Mouse (Mus musculus) megakaryocyte, embryonic 14.5 days (primary cell): Measurements from ENCODE around the gene Capns1. TPM values are rescaled to one million over a fixed set of nuclear protein-coding genes. Genes with fewer than 3 reads are reported as not detected.
"Not testable (repeated sequence)": the region's sequence is repeated elsewhere in the genome, so short reads cannot be mapped to it uniquely, and the experiment has no call there.

Experiments
- H3K27me3 ChIP-seq: replicated peaks from 2 replicates; pipeline ENCODE3; 2012; ENCODE audit warnings: inconsistent platforms
- H3K36me3 ChIP-seq: replicated peaks from 2 replicates; pipeline ENCODE3; 2012; ENCODE audit warnings: low read length, inconsistent platforms, mixed read lengths
- H3K4me1 ChIP-seq: 2 replicates; pipeline ENCODE4 v1.6.1; 2012; ENCODE audit warnings: inconsistent platforms
- H3K4me3 ChIP-seq: replicated peaks from 2 replicates; pipeline ENCODE3; 2012; ENCODE audit warnings: moderate library complexity, mild to moderate bottlenecking, inconsistent platforms
- H3K9me3 ChIP-seq: 2 replicates; pipeline ENCODE4 v1.6.1; 2012; ENCODE audit warnings: inconsistent platforms
- FLI1 ChIP-seq: IDR thresholded peaks from 2 replicates; pipeline ENCODE4 v1.6.1; 2012; ENCODE audit warnings: low read length, inconsistent platforms, mixed read lengths
- GATA1 ChIP-seq: IDR thresholded peaks from 3 replicates; pipeline ENCODE4 v1.6.1; 2012; ENCODE audit warnings: mixed read lengths, low read length, inconsistent platforms, borderline replicate concordance
- polyA plus RNA-seq: library from polyadenylated mRNA; stranded (reverse); fragments of >175 nt; gene quantifications from 2 replicates; pipeline ENCODE4 v1.2.3, GENCODE M21; 2012; ENCODE audit warnings: low replicate concordance; ENCODE audit not compliant: insufficient read depth

Gene Capns1
- polyA plus RNA-seq, 1 experiment: 208 TPM

- H3K4me3 ChIP-seq: peak overlapping the region; percentile 97
- peaks cover 47% of the 10 kb centered on the region for H3K36me3 ChIP-seq
- H3K9me3 ChIP-seq: no peaks in the 10 kb centered on the region
- peaks cover 57% of the 10 kb centered on the region for H3K4me1 ChIP-seq
- TF ChIP-seq FLI1 (no peak), GATA1 (no peak)
- no peaks in the 10 kb centered on the region for H3K27me3 ChIP-seq
Measured at GRCm38 (mm10) chr7:30193581-30194100, 5.0 kb downstream of the Capns1 start.

- Histone ChIP-seq H3K9me3 (no peaks in the 10 kb centered on the region), H3K36me3 (peaks cover 54% of the 10 kb centered on the region), H3K27me3 (no peaks in the 10 kb centered on the region), H3K4me3 (peak overlapping the region; percentile 97), H3K4me1 (peaks cover 56% of the 10 kb centered on the region)
- TF ChIP-seq FLI1 (no peak), GATA1 (no peak)
Measured at GRCm38 (mm10) chr7:30193013-30193412, 5.6 kb downstream of the Capns1 start.

GRCm38 (mm10) chr7:30192088-30192487 lies 6.5 kb downstream of the Capns1 start:
- H3K27me3 ChIP-seq: no peaks in the 10 kb centered on the region
- H3K4me1 ChIP-seq: peaks cover 49% of the 10 kb centered on the region
- H3K9me3 ChIP-seq: no peaks in the 10 kb centered on the region
- no peak overlapping the region for H3K4me3 ChIP-seq
- TF ChIP-seq GATA1 (no peak), FLI1 (no peak)
- H3K36me3 ChIP-seq: peaks cover 63% of the 10 kb centered on the region

- Histone ChIP-seq H3K36me3 (peaks cover 90% of the 10 kb centered on the region), H3K27me3 (no peaks in the 10 kb centered on the region), H3K4me1 (peaks cover 45% of the 10 kb centered on the region), H3K4me3 (no peak overlapping the region), H3K9me3 (no peaks in the 10 kb centered on the region)
- TF ChIP-seq GATA1 (no peak), FLI1 (no peak)
Measured at GRCm38 (mm10) chr7:30189116-30189491, 9.5 kb downstream of the Capns1 start.

GRCm38 (mm10) chr7:30188344-30189115 lies 10.1 kb downstream of the Capns1 start:
- peak overlapping the region; percentile 6 for H3K4me3 ChIP-seq
- H3K9me3 ChIP-seq: no peaks in the 10 kb centered on the region
- no peak for TF ChIP-seq GATA1
- TF ChIP-seq FLI1: no peak
- H3K36me3 ChIP-seq: peaks cover 90% of the 10 kb centered on the region
- peaks cover 48% of the 10 kb centered on the region for H3K4me1 ChIP-seq
- H3K27me3 ChIP-seq: no peaks in the 10 kb centered on the region

GRCm38 (mm10) chr7:30184641-30185348 lies 13.8 kb downstream of the Capns1 start:
- no peak for TF ChIP-seq FLI1
- TF ChIP-seq GATA1: no peak
- no peaks in the 10 kb centered on the region for H3K27me3 ChIP-seq
- H3K9me3 ChIP-seq: no peaks in the 10 kb centered on the region
- peaks cover 38% of the 10 kb centered on the region for H3K4me1 ChIP-seq
- H3K36me3 ChIP-seq: peaks cover 63% of the 10 kb centered on the region
- peak overlapping the region; percentile 86 for H3K4me3 ChIP-seq

- H3K9me3 ChIP-seq: no peaks in the 10 kb centered on the region
- no peaks in the 10 kb centered on the region for H3K27me3 ChIP-seq
- peaks cover 56% of the 10 kb centered on the region for H3K36me3 ChIP-seq
- peaks cover 38% of the 10 kb centered on the region for H3K4me1 ChIP-seq
- H3K4me3 ChIP-seq: peak within 1 kb of the TSS; percentile 86
- TF ChIP-seq FLI1: no peak
- TF ChIP-seq GATA1: peak; percentile 13; the same call in 1 of the 3 replicates
Measured at GRCm38 (mm10) chr7:30183879-30184289, 14.7 kb downstream of the Capns1 start, which contains the start of gene Cox7a1. Gene Cox7a1 (plus strand): TSS chr7:30184144.

GRCm38 (mm10) chr7:30183189-30183588 lies 15.4 kb downstream of the Capns1 start:
- H3K27me3 ChIP-seq, H3K9me3 ChIP-seq, H3K4me3 ChIP-seq: not testable (repeated sequence)
- H3K4me1 ChIP-seq: peaks cover 31% of the 10 kb centered on the region
- H3K36me3 ChIP-seq: peaks cover 56% of the 10 kb centered on the region

GRCm38 (mm10) chr7:30181929-30182328 lies 16.7 kb downstream of the Capns1 start:
- peaks cover 51% of the 10 kb centered on the region for H3K36me3 ChIP-seq
- H3K4me1 ChIP-seq: peaks cover 27% of the 10 kb centered on the region
- not testable (repeated sequence) for H3K4me3 ChIP-seq, H3K27me3 ChIP-seq, H3K9me3 ChIP-seq

GRCm38 (mm10) chr7:30181308-30181707 lies 17.3 kb downstream of the Capns1 start:
- H3K9me3 ChIP-seq: no peaks in the 10 kb centered on the region
- peaks cover 30% of the 10 kb centered on the region for H3K4me1 ChIP-seq
- H3K36me3 ChIP-seq: peaks cover 50% of the 10 kb centered on the region
- H3K4me3 ChIP-seq: no peak overlapping the region
- no peak for TF ChIP-seq FLI1
- no peak for TF ChIP-seq GATA1
- H3K27me3 ChIP-seq: no peaks in the 10 kb centered on the region
